Mouse (Mus musculus): Measurements from ENCODE around the gene Zfp385b. TPM values are rescaled to one million over a fixed set of nuclear protein-coding genes. Genes with fewer than 3 reads are reported as not detected.

Zfp385b gene
- polyA plus RNA-seq, 1 experiment from 2014 or later, result 6.7 TPM

DNA sequence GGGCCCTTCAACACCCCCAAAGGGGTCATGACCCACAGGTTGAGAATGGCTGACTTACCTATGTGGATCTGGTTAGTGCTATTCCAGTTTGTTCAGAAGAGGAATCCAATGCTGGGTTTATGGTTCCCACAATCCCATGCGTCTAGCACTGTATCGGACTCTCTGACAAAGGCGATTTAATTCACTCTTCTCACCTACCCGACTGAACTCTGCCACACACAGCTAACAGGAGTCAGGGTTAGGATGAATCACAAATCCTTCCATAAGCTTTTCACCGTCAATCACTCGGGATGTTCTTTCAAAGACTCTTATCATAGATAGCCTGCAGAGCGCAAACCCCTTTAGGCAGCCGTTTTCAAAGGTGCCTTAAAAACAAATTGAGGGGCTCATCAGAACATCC, 129.1 kb downstream of the Zfp385b start:
- no peak overlapping the region for H3K4me2 ChIP-seq
- H3K9me3 ChIP-seq (replicated peaks), result no peaks in the 10 kb centered on the region
- 86% methylated on average over 8 of the region's 8 CpGs for WGBS
- H3K27ac ChIP-seq, result no peak overlapping the region
- H3K36me3 ChIP-seq, result no peaks in the 10 kb centered on the region
- H3K27me3 ChIP-seq, result no peaks in the 10 kb centered on the region
- H3K4me3 ChIP-seq (replicated peaks), result no peak overlapping the region
- 0 out of 2 replicates have a peak, but pooled peaks cover 2% of the 10 kb centered on the region for H3K4me1 ChIP-seq
- no peak for ATAC-seq (replicated peaks; ENCODE audit: low FRiP score)
- H3K9ac ChIP-seq, result no peak overlapping the region

DNA sequence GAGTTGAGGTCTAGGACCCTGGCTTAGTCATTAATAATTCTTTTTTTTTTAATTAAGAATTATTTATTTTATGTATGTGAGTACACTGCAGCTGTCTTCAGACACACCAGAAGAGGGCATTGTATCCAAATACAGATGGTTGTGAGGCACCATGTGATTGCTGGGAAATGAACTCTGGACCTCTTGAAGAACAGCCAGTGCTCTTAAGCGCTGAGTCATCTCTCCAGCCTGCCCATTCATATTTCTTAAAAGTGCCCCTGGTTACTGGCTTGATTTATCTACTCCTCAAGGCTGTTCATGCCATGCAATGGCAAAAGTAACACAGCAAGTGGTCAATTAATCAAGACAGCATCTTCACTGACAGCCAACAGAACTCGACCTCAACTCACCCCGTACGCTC, 130.8 kb downstream of the Zfp385b start:
- H3K4me2 ChIP-seq, result no peak overlapping the region
- 47% methylated on average over 4 of the region's 4 CpGs for WGBS
- H3K27ac ChIP-seq, result no peak overlapping the region
- no peak for ATAC-seq (replicated peaks; ENCODE audit: low FRiP score)
- H3K4me1 ChIP-seq, result 0 out of 2 replicates have a peak, but pooled peaks cover 2% of the 10 kb centered on the region
- no peak overlapping the region for H3K9ac ChIP-seq
- no peaks in the 10 kb centered on the region for H3K9me3 ChIP-seq (replicated peaks)
- H3K4me3 ChIP-seq (replicated peaks), result no peak overlapping the region
- no peaks in the 10 kb centered on the region for H3K36me3 ChIP-seq
- H3K27me3 ChIP-seq, result no peaks in the 10 kb centered on the region

DNA sequence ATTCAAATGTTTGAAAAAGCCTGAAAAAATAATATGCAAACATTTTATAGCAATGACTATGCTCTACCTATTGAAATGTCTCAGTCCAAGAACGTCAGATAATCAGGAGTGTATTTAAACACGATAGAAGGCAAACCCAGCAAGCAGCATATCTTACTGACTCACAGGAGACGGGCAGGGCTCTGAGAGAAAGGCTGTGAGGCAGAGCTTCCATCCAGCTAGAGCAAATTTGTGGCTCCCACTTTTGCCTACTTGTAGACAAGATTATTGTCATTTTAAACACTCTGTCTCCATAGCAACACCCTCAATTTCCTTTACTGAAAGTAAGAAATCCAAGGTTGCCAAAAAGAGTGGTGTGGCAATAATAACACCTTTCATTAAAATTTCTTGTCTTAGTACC, 135.4 kb downstream of the Zfp385b start:
- Histone ChIP-seq H3K4me3 (replicated peaks) (no peak overlapping the region), H3K4me1 (no peaks in the 10 kb centered on the region)

DNA sequence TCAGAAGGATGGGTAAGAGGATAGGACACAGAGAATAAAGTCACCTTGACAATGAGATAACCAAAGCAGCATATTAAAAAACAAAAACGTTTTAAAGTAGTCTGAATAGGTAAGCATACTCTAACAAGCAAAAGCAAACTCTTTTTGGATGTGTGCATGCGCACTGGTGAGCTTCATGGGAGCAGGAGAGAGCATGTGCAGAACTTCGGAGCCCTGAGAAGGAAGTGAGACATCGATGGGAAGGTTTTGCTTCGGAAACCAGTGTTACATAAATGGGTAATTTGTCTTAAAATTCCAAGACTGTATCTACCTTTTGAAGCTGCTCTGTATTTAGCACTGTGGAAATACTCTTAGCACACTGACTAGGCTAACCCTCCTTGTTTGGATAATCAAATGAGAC, 137.2 kb downstream of the Zfp385b start:
- WGBS, result 89% methylated on average over 5 of the region's 5 CpGs
- H3K27me3 ChIP-seq, result no peaks in the 10 kb centered on the region
- no peak overlapping the region for H3K4me3 ChIP-seq (replicated peaks)
- H3K36me3 ChIP-seq, result no peaks in the 10 kb centered on the region
- H3K9ac ChIP-seq, result no peak overlapping the region
- H3K9me3 ChIP-seq (replicated peaks), result no peaks in the 10 kb centered on the region
- no peak overlapping the region for H3K27ac ChIP-seq
- H3K4me1 ChIP-seq, result no peaks in the 10 kb centered on the region
- no peak for ATAC-seq (replicated peaks; ENCODE audit: low FRiP score)
- no peak overlapping the region for H3K4me2 ChIP-seq

More for the DNA sequence above, 135.4 kb downstream of the Zfp385b start:
- ATAC-seq (replicated peaks; ENCODE audit: low FRiP score), result no peak
- Histone ChIP-seq H3K4me2 (no peak overlapping the region), H3K9ac (no peak overlapping the region), H3K27me3 (no peaks in the 10 kb centered on the region), H3K9me3 (replicated peaks) (no peaks in the 10 kb centered on the region), H3K36me3 (no peaks in the 10 kb centered on the region), H3K27ac (no peak overlapping the region)
- WGBS, result 81% methylated on average over 3 of the region's 3 CpGs

DNA sequence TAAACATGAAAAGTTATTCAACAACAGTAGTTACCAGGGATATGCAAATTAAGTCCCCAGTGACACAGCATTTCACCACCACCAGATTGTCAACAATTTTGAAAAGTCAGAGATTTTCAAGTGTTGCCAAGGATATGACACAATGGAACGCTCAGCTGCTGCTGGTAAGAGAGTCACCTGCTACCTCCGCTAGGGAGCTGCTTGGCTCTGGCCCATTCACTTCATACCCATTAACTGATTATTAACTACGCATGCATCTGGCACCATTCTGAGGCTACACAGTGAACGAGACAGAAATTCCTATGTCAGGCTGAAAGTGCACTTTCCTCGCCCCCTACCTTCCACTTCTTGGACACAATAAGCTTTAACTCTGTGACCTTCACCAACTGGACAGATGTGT, 137.7 kb downstream of the Zfp385b start:
- Histone ChIP-seq H3K36me3 (no peaks in the 10 kb centered on the region), H3K4me3 (replicated peaks) (no peak overlapping the region), H3K9me3 (replicated peaks) (no peaks in the 10 kb centered on the region), H3K4me1 (no peaks in the 10 kb centered on the region), H3K27me3 (no peaks in the 10 kb centered on the region), H3K4me2 (no peak overlapping the region), H3K9ac (no peak overlapping the region), H3K27ac (no peak overlapping the region)
- peak; percentile 60; the same call in 1 of the 2 replicates for ATAC-seq (replicated peaks; ENCODE audit: low FRiP score)
- 72% methylated on average over 5 of the region's 5 CpGs for WGBS

DNA sequence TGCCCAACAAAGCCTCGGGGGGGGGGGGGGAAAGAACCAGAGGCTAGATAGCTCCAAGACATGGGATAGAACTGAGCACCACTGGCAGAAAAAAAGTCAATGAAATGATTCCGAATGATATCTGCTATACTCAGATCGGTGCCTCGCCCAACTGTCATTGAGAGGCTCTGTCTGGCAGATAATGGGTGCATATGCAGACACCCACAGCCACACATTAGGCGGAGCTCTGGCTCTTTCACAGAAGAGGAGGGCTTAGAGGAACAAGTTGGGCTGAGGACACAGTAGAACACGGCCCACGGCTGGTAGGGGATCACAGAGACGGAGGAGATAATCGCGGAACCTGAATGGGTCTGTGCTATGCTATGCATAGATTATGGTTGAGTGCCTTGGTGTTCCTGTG, 145.7 kb downstream of the Zfp385b start:
- Histone ChIP-seq H3K9me3 (replicated peaks) (no peaks in the 10 kb centered on the region), H3K4me1 (no peaks in the 10 kb centered on the region), H3K9ac (no peak overlapping the region), H3K4me2 (no peak overlapping the region), H3K27me3 (no peaks in the 10 kb centered on the region), H3K27ac (no peak overlapping the region), H3K4me3 (replicated peaks) (no peak overlapping the region), H3K36me3 (no peaks in the 10 kb centered on the region)
- 84% methylated on average over 10 of the region's 10 CpGs for WGBS
- no peak; the same call in 1 of the 2 replicates for ATAC-seq (replicated peaks; ENCODE audit: low FRiP score)

DNA sequence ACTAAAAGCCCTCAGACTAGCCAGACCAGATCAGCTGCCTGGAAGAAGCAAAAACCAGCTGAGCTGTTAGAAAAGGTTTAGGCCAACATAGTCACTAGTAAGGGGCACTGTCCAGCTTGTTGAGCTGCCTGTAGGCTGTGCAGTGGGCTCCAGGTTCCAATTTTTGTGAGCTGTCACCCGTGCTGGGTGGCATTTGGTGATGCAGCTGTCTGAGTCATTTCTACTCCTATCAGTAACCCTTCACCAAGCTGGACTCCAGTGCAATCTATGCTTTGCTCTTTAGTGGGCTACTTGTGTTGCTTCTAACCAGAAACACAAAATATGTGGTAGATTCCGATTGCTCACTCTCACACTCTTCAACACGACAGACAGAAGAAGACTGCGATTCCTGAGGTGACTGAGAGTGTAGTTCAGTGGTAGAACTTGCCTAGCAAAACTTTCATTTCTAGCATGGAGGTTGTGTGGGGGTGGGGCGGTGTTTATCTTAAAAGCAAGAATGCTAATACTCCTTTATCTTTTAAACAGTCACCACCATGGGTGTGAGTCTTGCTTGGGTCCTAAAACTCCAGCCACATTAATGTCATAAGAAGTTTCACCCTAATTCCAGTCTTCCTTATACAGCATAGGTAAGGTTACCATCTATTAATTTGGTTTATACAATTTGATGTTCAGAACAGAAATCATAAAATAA, 147.1 kb downstream of the Zfp385b start:
- no peak overlapping the region for H3K9ac ChIP-seq
- H3K27me3 ChIP-seq, result no peaks in the 10 kb centered on the region
- 90% methylated on average over 5 of the region's 5 CpGs for WGBS
- ATAC-seq (replicated peaks; ENCODE audit: low FRiP score), result no peak
- no peaks in the 10 kb centered on the region for H3K4me1 ChIP-seq
- no peaks in the 10 kb centered on the region for H3K9me3 ChIP-seq (replicated peaks)
- no peak overlapping the region for H3K27ac ChIP-seq
- no peaks in the 10 kb centered on the region for H3K36me3 ChIP-seq
- no peak overlapping the region for H3K4me2 ChIP-seq
- H3K4me3 ChIP-seq (replicated peaks), result no peak overlapping the region

DNA sequence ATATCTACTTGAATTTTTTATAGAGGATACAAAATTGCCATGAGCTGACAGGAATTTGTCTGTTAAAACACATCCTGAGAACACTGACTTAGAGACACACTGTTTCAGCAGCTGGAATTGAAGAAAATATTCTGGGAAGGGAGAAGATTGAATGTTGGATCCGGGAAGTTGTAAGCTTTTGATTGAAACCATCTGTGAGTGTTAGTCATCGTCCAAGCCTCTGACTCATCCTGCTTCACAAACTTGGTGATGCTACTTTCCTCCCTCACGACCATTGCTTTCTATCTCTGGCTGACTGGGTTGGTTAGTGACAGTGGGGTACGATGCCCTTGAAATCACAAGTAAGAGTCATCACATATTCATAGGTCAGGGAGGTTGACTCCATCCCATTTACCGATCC, 157.3 kb downstream of the Zfp385b start:
- H3K4me3 ChIP-seq (replicated peaks), result no peak overlapping the region
- H3K9me3 ChIP-seq (replicated peaks), result no peaks in the 10 kb centered on the region
- H3K27me3 ChIP-seq, result no peaks in the 10 kb centered on the region
- no peak overlapping the region for H3K9ac ChIP-seq
- no peak overlapping the region for H3K4me2 ChIP-seq
- no peaks in the 10 kb centered on the region for H3K4me1 ChIP-seq
- no peak for ATAC-seq (replicated peaks; ENCODE audit: low FRiP score)
- 72% methylated on average over 5 of the region's 5 CpGs for WGBS
- H3K36me3 ChIP-seq, result no peaks in the 10 kb centered on the region
- H3K27ac ChIP-seq, result no peak overlapping the region

DNA sequence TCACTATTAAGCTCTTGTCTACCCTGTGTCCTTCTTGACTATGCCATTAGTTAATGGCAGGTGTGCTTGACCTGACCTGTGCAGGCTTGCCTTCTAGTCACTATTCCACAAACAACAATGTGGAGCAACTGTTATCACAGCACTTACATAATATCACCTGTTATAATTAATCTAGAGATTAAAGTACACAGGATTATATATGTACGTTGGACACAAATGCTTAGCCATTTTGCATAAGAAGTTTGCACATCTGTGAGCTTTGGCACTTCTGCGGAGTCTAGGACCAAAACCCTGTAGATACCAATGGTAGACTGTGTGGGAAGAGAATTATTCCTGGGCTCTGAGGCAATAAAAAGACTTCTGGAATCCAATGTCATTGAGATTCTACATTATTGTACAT, 165.8 kb downstream of the Zfp385b start:
- Histone ChIP-seq H3K9me3 (replicated peaks) (no peaks in the 10 kb centered on the region), H3K4me1 (no peaks in the 10 kb centered on the region), H3K36me3 (no peaks in the 10 kb centered on the region), H3K27ac (no peak overlapping the region), H3K4me2 (no peak overlapping the region), H3K9ac (no peak overlapping the region), H3K4me3 (replicated peaks) (no peak overlapping the region), H3K27me3 (no peaks in the 10 kb centered on the region)
- no peak for ATAC-seq (replicated peaks; ENCODE audit: low FRiP score)
- WGBS, result 95% methylated on average over 2 of the region's 2 CpGs

DNA sequence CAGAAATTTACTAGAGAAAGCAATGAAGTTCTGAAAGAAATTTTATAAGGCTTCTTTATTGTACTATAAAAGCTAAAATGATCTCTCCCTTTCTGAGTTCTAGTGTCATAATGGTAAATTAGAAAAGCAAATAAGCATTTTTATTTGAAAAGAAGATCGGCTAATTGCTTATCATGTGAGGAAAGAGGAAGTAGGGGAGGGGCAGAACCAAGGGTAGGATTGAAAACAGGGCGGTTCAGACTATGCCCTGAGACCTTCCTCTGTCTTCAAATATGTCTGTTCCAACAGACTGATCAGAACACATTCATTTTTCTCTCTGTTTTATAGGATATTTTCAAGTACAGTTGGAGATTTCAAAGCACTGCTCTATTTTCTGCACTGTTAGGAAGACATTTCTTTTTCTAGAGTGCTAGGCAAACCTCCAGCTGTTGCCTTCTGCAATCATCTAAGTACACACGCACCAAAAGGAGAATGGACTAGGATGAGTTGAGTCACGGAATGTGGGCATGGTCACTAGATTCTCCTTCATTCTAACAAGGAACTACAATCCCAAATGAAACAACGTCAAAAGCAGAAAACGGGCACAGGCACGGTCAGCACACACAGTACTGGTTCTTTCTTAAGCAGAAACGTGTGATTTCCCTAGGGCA, 177.8 kb downstream of the Zfp385b start:
- 89% methylated on average over 8 of the region's 8 CpGs for WGBS
- no peak for ATAC-seq (replicated peaks; ENCODE audit: low FRiP score)
- H3K9me3 ChIP-seq (replicated peaks), result no peaks in the 10 kb centered on the region
- no peak overlapping the region for H3K9ac ChIP-seq
- no peak overlapping the region for H3K4me2 ChIP-seq
- H3K27ac ChIP-seq, result no peak overlapping the region
- H3K4me1 ChIP-seq, result no peaks in the 10 kb centered on the region
- no peaks in the 10 kb centered on the region for H3K27me3 ChIP-seq
- H3K4me3 ChIP-seq (replicated peaks), result no peak overlapping the region
- no peaks in the 10 kb centered on the region for H3K36me3 ChIP-seq

DNA sequence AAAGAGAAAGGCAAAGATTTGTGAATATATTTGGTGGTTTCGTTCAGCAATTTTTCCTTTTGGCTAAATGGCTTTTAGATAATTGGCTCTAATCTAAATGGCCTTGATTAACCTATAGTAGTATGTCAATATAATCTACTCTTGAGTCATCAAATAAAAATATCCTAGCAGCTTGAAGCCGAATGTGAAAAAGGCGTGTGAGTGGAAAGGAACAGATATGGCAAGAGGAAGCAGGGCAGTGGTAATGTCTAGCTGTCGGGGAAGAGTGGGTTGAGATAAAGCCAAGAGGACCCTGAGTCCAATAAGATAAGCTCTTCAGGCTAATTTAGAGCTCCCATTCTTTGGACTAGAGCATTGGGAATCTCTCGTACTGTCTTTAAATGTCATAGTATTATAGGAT, 179.4 kb downstream of the Zfp385b start:
- H3K4me1 ChIP-seq, result no peaks in the 10 kb centered on the region
- no peaks in the 10 kb centered on the region for H3K36me3 ChIP-seq
- WGBS, result 89% methylated on average over 5 of the region's 5 CpGs
- no peak overlapping the region for H3K27ac ChIP-seq
- H3K9ac ChIP-seq, result no peak overlapping the region
- no peak overlapping the region for H3K4me3 ChIP-seq (replicated peaks)
- no peaks in the 10 kb centered on the region for H3K9me3 ChIP-seq (replicated peaks)
- no peak for ATAC-seq (replicated peaks; ENCODE audit: low FRiP score)
- H3K27me3 ChIP-seq, result no peaks in the 10 kb centered on the region
- H3K4me2 ChIP-seq, result no peak overlapping the region

DNA sequence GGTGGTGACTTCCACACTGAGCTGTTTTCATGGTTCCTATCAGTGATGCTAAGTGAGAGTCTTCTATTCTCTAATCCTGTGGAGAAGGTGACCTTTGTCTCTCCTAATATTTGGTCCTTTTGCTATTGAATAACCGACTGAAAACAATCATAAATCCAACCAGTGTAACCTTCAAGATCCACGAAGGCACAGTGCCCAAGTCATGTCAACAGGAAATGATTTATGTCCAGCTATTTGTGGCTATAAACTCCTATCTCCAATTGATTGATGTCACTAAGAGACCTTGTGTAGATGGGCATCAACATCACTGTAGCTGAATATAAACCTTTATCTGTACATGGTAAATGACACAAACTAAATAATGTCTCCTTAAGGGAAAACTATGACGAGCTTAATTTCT, 187.8 kb downstream of the Zfp385b start:
- 39% methylated on average over 3 of the region's 3 CpGs for WGBS
- H3K4me1 ChIP-seq, result no peaks in the 10 kb centered on the region
- no peaks in the 10 kb centered on the region for H3K27me3 ChIP-seq
- no peak overlapping the region for H3K27ac ChIP-seq
- no peak overlapping the region for H3K9ac ChIP-seq
- H3K36me3 ChIP-seq, result no peaks in the 10 kb centered on the region
- no peak overlapping the region for H3K4me3 ChIP-seq (replicated peaks)
- no peak for ATAC-seq (replicated peaks; ENCODE audit: low FRiP score)
- H3K4me2 ChIP-seq, result no peak overlapping the region
- H3K9me3 ChIP-seq (replicated peaks), result no peaks in the 10 kb centered on the region
